Mouse (Mus musculus) erythroblast, embryonic 14.5 days (primary cell): ENCODE results near the gene Cmip. TPM values are rescaled to one million over a fixed set of nuclear protein-coding genes. Genes with fewer than 3 reads are reported as not detected.

ENCODE experiments used
- H3K27me3 ChIP-seq: 2 replicates; pipeline ENCODE4 v1.6.1; 2012; ENCODE audit warnings: inconsistent platforms; ENCODE audit not compliant: control insufficient read depth
- H3K36me3 ChIP-seq: 2 replicates; pipeline ENCODE4 v1.6.1; 2012; ENCODE audit warnings: mild to moderate bottlenecking, inconsistent platforms; ENCODE audit not compliant: control insufficient read depth
- H3K4me1 ChIP-seq: 2 replicates; pipeline ENCODE4 v1.6.1; 2012; ENCODE audit warnings: inconsistent platforms; ENCODE audit not compliant: control insufficient read depth
- H3K4me3 ChIP-seq: replicated peaks from 2 replicates; pipeline ENCODE3; 2012; ENCODE audit warnings: moderate library complexity, mild to moderate bottlenecking, inconsistent platforms
- H3K9me3 ChIP-seq: 2 replicates; pipeline ENCODE4 v1.6.1; 2012; ENCODE audit warnings: low read length, inconsistent platforms, mixed read lengths; ENCODE audit not compliant: control insufficient read depth
- GATA1 ChIP-seq: IDR thresholded peaks from 2 replicates; pipeline ENCODE4 v1.6.1; 2012; ENCODE audit warnings: low read length, inconsistent platforms, mixed read lengths
- TAL1 ChIP-seq: IDR thresholded peaks from 3 replicates; pipeline ENCODE4 v1.6.1; 2012; ENCODE audit warnings: low read length, inconsistent platforms, mixed read lengths
- polyA plus RNA-seq: library from polyadenylated mRNA; stranded (reverse); fragments of >175 nt; gene quantifications from 2 replicates; pipeline ENCODE4 v1.2.3, GENCODE M21; 2012

Gene Cmip
- polyA plus RNA-seq, 1 experiment = 8.2 TPM

- H3K4me3 ChIP-seq = no peak overlapping the region
- no peaks in the 10 kb centered on the region for H3K9me3 ChIP-seq
- peaks cover 16% of the 10 kb centered on the region for H3K36me3 ChIP-seq
- TF ChIP-seq GATA1 (no peak), TAL1 (no peak)
- H3K27me3 ChIP-seq = no peaks in the 10 kb centered on the region
- H3K4me1 ChIP-seq = peaks cover 9% of the 10 kb centered on the region
These were observed 149.2 kb downstream of the Cmip start for GRCm38 (mm10) chr8:117406081-117406480.

DNA sequence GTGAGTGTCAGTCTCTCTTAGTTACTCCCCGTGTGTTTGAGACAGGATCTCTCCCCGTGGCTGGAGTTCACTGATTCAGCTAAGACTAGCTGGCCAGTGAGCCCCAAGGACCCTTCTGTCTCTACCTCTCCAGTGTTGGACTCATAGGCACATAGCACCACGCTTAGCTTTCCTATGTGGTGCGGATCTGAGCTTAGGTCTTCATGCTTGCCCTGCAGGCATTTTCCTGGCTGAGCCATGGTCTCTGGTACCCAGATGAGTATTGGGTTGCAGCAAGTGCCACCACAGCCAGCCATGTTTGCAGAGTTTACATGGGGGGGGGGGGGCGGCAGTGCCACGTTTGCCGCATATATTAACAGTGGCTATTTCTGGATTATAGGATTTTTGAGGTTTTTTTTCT is 151.8 kb downstream of the Cmip start:
- Histone ChIP-seq H3K9me3 (no peaks in the 10 kb centered on the region), H3K4me1 (peaks cover 6% of the 10 kb centered on the region), H3K27me3 (no peaks in the 10 kb centered on the region), H3K4me3 (no peak overlapping the region), H3K36me3 (peaks cover 30% of the 10 kb centered on the region)
- no peak for TF ChIP-seq GATA1
- TF ChIP-seq TAL1 = no peak

DNA sequence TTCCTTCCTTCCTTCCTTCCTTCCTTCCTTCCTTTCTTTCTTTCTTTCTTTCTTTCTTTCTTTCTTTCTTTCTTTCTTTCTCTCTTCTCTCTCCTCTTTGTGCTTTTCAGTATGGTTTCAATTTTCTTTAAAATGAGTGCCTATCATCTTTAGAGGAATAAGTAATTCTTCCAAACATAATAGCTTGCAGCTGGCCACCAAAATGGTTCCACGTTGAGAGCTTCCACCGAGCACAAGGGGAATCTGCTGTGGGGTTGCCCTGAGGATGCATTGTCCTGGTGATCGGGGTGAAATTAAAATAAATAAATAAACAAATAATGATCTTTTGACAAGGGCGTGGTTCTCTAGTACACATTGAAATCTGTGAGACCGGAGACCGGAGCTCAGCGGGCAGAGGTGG is 152.2 kb downstream of the Cmip start:
- no peaks in the 10 kb centered on the region for H3K9me3 ChIP-seq
- TF ChIP-seq TAL1 (no peak), GATA1 (no peak)
- no peaks in the 10 kb centered on the region for H3K27me3 ChIP-seq
- peaks cover 2% of the 10 kb centered on the region; the same call in 1 of the 2 replicates for H3K4me1 ChIP-seq
- H3K36me3 ChIP-seq = peaks cover 35% of the 10 kb centered on the region
- no peak overlapping the region for H3K4me3 ChIP-seq

- no peak overlapping the region for H3K4me3 ChIP-seq
- 0 out of 2 replicates have a peak, but pooled peaks cover 2% of the 10 kb centered on the region for H3K4me1 ChIP-seq
- peaks cover 44% of the 10 kb centered on the region for H3K36me3 ChIP-seq
- TF ChIP-seq GATA1 = no peak
- TF ChIP-seq TAL1 = no peak
- H3K9me3 ChIP-seq = no peaks in the 10 kb centered on the region
- H3K27me3 ChIP-seq = no peaks in the 10 kb centered on the region
These were observed 153.5 kb downstream of the Cmip start for GRCm38 (mm10) chr8:117410391-117410790.

GRCm38 (mm10) chr8:117410901-117411300 is 154.0 kb downstream of the Cmip start:
- Histone ChIP-seq H3K27me3 (no peaks in the 10 kb centered on the region), H3K4me3 (no peak overlapping the region), H3K9me3 (no peaks in the 10 kb centered on the region), H3K4me1 (0 out of 2 replicates have a peak, but pooled peaks cover 2% of the 10 kb centered on the region), H3K36me3 (peaks cover 49% of the 10 kb centered on the region)
- TF ChIP-seq GATA1 (no peak), TAL1 (no peak)

- no peaks in the 10 kb centered on the region for H3K9me3 ChIP-seq
- TF ChIP-seq TAL1 = no peak
- no peaks in the 10 kb centered on the region for H3K27me3 ChIP-seq
- H3K4me1 ChIP-seq = 0 out of 2 replicates have a peak, but pooled peaks cover 2% of the 10 kb centered on the region
- H3K4me3 ChIP-seq = no peak overlapping the region
- H3K36me3 ChIP-seq = peaks cover 56% of the 10 kb centered on the region
These were observed 155.4 kb downstream of the Cmip start for GRCm38 (mm10) chr8:117412232-117412631.

GRCm38 (mm10) chr8:117417830-117418229 is 161.0 kb downstream of the Cmip start:
- no peak for TF ChIP-seq GATA1
- TF ChIP-seq TAL1 = no peak
- Histone ChIP-seq H3K9me3 (no peaks in the 10 kb centered on the region), H3K27me3 (no peaks in the 10 kb centered on the region), H3K36me3 (peaks cover 76% of the 10 kb centered on the region), H3K4me1 (peaks cover 5% of the 10 kb centered on the region), H3K4me3 (no peak overlapping the region)

DNA sequence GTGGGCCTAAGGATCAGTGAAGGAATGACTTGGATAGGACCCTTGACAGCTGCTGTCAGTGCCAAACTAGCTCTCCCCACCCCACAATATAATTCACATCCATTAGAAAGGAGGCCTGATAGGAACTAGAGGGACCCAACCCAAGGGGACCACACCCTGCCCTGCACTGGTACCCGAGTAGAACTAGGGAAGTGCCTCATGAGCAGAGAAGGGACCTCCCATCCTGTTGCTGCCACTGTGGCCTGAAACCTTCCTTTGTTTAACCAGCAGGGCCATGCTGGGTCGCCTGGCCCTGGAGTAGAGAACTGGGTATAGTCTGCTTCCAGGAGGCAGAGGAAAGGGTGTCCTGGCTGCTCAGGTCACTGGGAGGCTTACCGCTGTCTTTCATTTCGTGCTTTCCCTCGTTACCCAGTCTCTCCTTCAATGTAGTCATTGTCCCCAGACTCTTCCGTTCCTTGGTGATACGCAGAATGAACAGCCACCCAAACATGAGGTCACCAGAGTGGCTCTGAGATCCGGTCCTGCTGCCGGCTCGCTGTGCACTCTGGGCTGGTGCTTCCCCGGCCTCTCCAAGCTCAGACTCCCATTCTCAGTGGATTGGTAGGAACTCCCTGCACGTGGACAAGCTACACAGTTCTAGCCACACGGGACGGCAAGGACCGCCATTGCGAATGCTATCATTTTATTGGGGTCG is 164.1 kb downstream of the Cmip start:
- no peaks in the 10 kb centered on the region for H3K9me3 ChIP-seq
- H3K27me3 ChIP-seq = no peaks in the 10 kb centered on the region
- H3K4me3 ChIP-seq = no peak overlapping the region
- TF ChIP-seq GATA1 = no peak
- no peak for TF ChIP-seq TAL1
- peaks cover 81% of the 10 kb centered on the region for H3K36me3 ChIP-seq
- H3K4me1 ChIP-seq = peaks cover 5% of the 10 kb centered on the region

- no peaks in the 10 kb centered on the region for H3K9me3 ChIP-seq
- peaks cover 5% of the 10 kb centered on the region for H3K4me1 ChIP-seq
- TF ChIP-seq GATA1 = no peak
- TF ChIP-seq TAL1 = no peak
- H3K36me3 ChIP-seq = peaks cover 81% of the 10 kb centered on the region
- no peak overlapping the region for H3K4me3 ChIP-seq
- no peaks in the 10 kb centered on the region for H3K27me3 ChIP-seq
These were observed 165.0 kb downstream of the Cmip start for GRCm38 (mm10) chr8:117421838-117422237.

DNA sequence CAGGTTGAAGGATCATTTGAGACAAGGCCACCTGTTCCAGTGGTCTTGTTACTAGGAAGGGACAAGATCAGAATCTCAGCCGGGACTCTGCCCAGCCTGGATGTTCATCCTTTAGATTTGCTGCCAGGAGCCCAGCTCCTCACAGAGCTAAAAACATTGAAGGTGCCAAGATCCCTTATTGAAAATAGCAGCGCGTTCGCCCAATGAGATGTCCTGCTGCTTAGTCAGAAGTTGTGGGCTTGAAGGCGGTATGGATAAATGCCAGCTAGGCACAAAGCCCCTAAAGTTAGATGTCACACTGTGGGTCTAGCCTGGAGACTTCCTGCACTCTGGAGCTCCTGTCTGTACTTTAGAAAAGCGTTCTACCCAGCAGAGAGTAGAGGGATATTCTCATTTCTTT is 165.5 kb downstream of the Cmip start:
- H3K27me3 ChIP-seq = no peaks in the 10 kb centered on the region
- peaks cover 5% of the 10 kb centered on the region for H3K4me1 ChIP-seq
- no peaks in the 10 kb centered on the region for H3K9me3 ChIP-seq
- no peak overlapping the region for H3K4me3 ChIP-seq
- peaks cover 81% of the 10 kb centered on the region for H3K36me3 ChIP-seq
- TF ChIP-seq GATA1 (no peak), TAL1 (no peak)
